Mouse (Mus musculus) granulocyte monocyte progenitor cell, adult 5-6 weeks (primary cell): ENCODE data around the gene BC067074. TPM values are rescaled to one million over a fixed set of nuclear protein-coding genes. Genes with fewer than 3 reads are reported as not detected.
A peak's percentile ranks its signal among the peaks of the same experiment; 100 is the strongest.

Experiments
- ATAC-seq: replicated peaks from 2 replicates; pipeline ENCODE4 v1.8.0; 2016; ENCODE audit warnings: mild to moderate bottlenecking, moderate TSS enrichment, inconsistent platforms; ENCODE audit not compliant: poor library complexity, severe bottlenecking
- total RNA-seq, 2 experiments: library from RNA; stranded (forward) in 1 of 2; stranded (reverse) in 1 of 2; fragments of 200-712, 200-1000 nt in 1 of 2; fragments of >200 nt in 1 of 2; fragmentation: Nextera tagmentation in 1 of 2; gene quantifications; 2 replicates each; pipeline ENCODE4 v1.2.3; 2014 to 2017

BC067074 gene
- total RNA-seq, 2 experiments from 2014 or later: not detected

DNA sequence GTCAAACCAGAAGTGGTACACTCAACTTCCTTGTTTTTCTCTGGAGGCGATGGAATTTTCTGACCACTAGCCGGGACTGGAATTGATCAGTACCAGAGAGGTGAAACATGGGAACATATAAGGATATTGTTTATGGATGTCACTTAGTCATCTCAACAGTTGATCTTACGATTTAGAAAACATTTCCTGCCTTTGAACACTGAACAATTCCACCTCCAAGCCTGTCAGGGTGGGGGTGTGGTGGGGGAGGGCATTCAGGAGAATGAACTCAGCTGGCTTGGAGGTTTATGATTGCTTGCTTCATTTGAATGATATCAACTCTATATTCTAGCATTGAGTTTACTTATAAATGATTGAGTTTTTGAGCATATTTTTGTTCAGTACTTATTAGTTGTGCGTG lies 13.6 kb downstream of the BC067074 start:
- no peak for ATAC-seq

DNA sequence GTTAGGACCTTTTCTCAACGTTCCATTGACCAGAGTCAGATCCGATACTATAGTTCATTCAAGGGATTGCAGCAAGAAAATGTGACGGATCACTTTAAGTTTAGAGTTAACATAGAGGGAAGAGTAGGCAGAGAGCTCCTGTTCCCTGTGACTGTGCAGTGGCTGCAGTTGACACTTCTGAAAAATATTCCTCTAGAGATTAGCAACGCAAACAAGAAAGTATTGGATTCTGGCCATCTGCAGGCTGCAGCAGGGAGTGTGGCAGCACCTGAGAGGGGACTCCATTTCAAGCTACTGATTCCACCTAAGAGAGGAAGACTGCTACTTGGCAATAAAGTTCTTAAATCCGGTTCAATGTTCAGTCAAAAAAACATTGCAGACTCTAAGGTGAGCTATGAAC lies 26.6 kb downstream of the BC067074 start:
- no peak for ATAC-seq

DNA sequence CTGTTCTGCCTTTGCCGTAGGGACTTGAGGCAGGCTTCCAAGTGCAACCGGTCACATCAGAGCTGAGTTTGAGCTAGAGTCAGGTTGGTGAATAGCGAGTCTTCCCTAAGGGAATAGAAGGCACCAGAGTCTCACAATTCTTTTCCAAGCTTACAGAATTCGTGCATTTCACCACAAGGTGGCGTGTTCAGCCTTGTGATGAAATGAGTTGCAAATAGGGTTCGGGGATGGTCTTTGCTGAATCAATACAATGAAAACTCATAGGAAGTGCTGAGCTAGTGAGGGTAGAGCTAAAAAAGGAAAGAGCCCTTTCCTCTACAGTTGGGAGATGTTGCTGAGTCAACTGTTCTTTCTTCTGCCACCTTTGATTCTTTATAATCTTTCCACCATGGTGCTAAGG lies 29.0 kb downstream of the BC067074 start:
- peak; percentile 82 for ATAC-seq

DNA sequence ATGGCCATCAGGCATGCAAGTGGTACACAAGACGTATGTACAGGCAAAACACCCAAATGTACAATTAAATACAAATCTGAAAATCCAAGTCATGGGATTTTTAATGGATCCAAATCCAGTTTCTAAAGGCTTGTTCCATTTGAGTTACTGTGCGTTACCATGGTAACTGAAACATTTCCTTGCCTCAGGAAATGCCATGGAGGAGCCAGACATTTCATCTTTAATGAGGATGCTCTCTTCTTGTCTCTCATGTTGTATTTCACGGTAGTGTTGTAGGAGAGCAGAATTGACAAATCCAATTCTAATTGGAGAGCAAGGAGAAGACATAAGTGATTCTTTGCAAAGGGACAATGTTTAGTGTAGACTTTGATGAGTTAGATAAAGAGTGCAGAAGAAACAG lies 31.3 kb downstream of the BC067074 start:
- no peak for ATAC-seq

DNA sequence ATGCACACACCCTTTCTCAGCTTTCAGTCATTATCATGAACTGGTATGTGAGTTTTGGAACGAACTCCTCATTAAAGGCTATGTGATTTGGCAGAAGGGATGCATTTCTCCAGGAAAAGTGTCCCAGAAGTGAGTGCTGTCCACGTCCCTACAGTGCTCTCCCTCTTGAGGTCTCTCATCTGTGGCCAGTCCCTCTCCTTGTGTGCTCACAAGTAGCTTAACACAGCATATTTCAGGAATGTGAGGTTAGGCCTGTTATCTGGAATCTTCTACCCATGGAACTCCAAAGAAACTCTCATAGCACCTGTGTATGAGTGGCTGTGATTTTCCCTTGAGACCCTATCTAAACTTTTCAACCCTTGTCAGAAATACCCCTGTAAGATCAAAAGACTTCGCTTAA lies 32.7 kb downstream of the BC067074 start:
- no peak for ATAC-seq

DNA sequence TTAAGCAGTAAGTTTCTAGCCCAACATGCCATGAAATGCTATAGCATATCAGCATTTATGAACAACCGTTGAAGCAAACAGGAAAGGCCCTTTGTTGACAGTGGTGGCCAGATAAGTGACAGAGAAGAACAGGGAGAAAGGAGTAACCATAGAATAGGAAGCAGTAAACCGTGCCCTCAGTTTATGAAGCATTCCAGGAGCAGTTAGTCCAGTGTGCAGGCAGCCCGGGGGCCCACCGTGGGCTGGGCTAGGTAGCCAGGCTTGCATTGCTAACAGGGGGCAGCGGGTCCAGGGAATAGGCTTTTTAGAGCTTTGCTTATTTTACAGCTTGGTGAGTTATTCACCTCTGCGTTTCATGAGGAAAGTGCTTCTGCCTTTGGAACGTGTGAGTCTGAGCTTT lies 39.3 kb downstream of the BC067074 start:
- ATAC-seq: no peak

DNA sequence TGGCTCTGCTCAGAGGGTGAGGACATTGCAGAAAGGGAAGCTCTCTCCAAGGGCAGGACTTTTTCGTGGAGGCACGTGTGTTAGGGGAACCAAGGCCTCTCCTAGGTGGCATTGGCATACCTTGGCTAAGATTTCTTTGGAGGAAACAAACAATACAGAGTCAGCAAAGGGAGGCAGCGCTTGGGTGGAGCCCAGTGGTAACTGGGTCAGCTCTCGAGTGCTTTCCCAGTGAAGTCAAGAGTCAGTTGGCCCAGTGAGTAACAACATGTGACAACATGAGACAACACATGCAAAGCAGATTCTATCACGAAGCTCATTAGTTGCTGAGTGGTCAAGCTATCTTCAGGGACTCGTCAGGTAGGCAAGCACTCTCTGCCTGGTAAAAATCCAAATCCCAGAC lies 40.4 kb downstream of the BC067074 start:
- peak; percentile 35; the same call in 1 of the 2 replicates for ATAC-seq

DNA sequence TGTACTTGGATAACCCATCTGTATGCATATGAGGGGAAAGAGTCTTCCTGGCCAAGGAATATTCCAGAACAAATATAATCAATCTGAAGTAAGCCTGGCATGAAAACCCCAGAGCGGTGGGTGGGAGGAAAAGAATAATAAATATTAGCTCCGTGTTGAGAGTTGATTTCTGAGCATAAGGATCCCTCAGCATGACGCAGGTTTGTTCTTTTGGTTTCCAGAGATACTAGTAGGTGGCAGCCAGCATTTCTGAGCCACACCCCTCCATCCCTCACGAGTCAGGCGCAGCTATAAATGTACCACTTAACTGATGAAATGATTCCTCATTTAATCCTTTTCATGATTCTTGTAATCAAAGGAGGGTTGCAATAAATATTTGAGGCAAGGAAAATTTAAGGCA lies 41.0 kb downstream of the BC067074 start:
- ATAC-seq: no peak

DNA sequence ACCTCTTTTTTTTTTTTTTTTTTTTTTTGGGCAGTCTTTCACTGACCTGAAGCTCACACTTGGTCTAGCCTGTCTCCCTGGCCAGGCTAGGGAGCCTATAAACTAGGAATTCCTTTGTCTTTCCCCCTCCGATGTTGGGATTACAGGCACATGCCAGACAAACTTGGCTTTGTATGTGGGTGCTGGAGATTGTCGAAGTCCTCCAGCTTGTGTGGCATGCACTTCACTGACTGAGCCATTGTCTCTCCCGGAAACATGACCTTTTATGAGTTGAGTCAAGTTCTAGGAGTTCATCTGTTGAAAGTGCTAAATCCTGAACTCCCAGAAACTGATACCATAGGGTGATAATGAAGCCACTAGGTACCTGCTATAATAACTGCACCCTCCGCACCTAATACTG lies 41.8 kb downstream of the BC067074 start:
- no peak for ATAC-seq

DNA sequence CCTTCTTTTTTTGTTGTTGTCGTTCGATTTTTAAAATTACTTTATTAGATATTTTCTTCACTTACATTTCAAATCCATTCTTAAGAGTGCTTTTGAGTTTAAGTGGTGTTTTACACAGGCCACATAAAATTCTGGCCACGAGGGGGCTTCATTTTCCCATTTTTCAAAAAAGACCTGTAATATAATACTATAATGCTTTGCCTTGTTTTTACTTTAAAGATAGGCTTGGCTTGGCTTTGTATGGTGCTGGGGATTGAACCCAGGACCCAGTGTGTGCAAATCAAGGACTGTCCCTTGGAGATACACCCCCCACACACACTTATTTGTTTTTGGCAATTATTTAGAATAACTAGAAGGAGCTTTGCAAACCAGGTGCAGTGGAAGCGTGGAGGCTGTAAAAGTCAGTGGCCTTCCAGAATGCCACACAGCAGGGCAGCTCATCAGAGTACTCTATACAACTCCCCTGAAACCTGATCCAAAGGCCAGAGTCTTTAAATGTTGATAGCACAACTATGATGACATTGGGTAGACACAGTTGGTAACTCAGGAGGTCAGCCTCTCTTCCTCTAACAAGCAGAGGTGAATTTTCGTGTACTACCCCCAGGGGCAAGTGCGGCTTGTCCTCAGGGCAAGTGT lies 44.4 kb downstream of the BC067074 start:
- ATAC-seq: no peak

DNA sequence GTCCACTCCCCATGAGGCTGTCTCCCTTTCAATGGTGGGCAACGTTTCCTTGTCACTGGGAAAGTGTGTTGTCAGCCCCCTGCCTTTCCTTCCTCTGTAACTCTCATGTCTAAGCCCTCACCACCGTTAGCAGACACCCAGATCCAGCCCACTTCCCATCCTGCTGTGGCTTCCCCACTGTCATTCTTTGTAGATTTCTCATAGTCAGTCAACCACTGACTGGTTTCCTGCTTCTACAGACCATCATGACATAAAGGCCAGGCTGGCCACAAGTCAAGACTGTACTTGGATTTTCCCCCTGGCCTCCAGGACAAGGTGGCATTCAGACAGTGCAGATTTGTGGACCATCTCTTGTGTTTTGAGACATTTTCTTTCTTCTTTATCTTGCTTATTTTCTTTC lies 47.7 kb downstream of the BC067074 start:
- peak; percentile 89 for ATAC-seq

DNA sequence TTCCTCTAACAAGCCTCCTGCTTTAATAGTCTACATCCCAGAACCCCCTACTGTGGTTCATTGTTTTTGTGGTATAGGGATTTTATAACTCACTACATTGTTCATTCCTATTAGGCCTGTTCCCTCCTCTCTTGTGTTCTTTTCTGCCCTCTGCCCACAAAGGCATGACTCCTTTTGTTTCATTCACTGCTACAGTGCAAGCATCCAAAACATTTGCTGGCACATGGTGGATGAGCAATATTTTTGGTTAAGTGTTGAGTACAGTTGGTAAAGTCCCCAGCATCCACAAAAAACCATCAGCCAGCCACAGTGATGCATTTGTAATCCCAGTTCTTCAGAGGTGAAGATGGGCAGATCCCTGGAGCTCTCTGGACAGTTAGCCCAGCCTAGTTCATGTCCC lies 48.2 kb downstream of the BC067074 start:
- no peak for ATAC-seq

DNA sequence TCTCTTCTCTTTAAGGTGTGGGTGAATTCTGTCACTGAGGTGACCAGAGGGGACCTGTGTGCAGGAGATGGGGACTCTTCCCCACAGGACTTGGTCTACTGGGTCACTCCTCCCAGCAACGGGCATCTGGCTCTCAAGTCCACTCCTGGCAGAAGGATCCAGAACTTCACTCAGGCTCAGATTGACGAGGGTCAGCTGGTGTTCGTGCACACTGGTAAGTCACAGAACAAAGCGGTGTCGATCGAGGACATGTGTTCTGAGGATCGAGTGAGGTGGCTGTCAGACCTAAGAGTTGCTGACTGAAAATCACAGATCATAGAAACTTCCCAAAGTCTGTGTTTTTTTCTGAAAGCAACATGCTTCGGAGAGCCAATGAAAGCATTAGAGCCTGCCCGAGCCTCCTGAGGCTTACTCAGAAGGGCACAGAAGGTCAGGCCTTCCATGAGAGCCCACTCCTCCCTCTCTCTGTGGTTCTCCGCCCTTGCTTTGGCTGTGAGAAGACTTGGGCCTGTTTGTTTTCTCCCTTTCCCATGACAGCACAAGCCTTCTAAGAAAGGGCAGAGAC lies 49.5 kb downstream of the BC067074 start:
- ATAC-seq: no peak

DNA sequence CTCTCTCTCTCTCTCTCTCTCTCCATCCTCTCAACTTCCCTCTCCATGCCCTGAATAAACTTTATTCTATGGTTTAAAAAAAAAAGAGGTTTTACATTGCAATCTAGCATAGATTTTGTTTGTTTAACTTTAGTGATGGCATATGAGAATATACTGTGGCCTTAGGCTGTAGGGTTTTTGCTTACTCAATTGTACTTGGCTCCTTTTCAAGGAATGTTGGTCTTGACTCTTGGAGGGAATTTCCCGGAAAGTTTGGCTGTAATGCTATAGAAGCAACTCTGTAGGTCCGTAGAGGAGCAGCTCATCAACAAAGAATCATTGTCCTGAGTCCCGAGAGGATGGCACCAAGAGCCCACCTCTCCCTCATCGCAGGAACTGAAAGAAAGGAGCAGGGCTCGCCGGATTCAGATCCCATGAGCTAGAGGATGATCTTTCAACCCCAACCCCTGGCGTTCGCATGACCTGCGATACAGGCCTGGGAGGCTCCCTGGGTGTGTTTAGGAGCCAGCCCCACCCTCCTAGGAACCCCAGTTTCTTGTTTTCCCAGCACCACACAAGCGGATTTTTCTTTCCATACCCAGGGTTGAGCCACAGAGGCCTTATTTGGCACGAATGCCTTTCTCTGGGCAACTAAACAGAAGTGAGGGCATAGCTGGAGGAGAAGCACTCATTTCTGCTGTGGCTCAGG lies 57.9 kb downstream of the BC067074 start:
- ATAC-seq: no peak

DNA sequence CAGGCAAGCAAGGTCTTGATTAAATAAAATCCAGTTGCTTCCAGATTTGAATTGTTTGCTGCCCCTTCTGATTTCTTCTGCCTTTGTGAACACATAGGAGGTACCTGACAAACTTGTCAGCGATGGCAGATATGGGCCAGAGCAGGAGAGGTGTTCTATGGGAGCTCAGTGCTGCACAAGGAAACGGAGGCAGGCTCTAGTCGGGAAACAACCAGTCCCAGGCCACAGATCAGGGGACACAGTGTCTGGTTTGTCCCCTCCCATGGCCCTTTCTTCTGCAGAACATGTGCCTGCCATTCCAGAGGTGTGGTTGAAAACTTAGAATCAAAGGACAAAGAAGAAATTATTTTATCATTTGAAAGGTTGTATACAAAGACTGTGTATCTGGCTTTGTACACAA lies 60.6 kb downstream of the BC067074 start:
- ATAC-seq: no peak

DNA sequence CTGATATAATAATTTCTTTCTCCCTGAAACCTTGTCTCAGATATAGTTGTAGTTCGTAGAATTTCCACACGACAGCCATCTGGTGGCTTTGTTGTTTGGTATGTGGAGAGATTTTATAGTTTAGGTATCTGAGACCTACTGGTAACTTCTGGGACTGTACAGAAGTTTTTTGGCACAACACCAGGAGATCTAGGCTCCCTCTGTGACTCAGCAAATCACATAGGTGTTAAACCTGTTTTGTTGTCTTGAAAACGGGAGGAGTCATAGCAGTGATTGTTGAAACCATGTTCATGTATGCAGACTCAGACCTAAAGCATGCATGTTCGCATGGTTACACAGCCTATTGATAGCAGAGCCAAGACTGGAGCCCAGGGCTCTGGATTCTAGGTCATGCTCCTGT lies 61.0 kb downstream of the BC067074 start:
- ATAC-seq: no peak

DNA sequence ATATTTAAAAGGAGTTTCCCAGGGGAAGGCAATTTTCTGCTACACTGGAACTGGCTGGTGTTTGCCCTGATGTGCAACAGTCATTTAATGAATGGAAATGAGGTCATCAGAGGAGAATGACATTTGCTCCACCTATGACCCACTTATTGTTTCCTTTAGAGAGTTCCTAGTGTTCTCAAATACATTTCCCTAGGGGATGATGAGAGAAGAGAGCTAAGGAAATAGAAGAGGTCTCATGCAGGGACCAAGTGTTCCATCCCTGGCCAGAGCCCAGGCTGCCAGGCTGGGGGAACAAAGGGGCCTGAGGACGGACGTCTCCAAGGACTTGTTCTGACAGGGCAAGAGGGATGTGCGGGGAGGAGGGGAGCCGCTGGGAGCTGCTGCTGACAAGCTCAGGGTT lies 62.1 kb downstream of the BC067074 start:
- no peak for ATAC-seq

DNA sequence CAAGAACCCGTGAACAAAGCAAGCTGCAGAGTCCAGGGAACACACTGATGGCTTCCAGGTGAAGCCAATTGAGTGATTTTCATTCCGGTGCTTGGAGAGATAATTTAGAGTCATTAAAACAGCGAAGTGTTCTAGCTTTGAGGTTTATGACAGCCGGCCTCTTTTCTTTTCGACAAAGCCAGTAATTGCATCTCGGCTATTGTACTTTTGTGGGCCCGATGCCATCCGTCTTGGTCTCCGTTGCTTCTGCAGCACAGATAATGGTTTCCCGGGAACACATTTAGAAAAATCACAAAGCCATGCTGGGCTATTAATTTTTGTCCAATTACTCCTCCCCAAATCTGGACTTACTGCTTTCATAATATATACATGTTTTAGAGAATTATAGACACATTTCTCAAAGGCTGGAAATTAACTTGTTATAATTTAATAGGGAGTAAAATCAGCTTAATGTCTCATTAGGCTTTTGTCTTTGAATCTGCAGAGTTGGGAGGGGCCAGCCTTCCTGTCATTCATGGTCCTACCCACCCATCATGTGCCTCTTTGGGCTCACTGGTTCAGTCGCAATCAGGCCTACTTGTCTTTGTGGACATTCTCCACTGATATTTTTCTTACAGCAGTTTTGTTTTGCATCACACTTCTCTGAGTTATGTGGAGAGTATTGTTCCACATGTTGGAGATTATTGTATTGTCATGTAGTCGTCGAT lies 64.6 kb downstream of the BC067074 start:
- ATAC-seq: no peak

DNA sequence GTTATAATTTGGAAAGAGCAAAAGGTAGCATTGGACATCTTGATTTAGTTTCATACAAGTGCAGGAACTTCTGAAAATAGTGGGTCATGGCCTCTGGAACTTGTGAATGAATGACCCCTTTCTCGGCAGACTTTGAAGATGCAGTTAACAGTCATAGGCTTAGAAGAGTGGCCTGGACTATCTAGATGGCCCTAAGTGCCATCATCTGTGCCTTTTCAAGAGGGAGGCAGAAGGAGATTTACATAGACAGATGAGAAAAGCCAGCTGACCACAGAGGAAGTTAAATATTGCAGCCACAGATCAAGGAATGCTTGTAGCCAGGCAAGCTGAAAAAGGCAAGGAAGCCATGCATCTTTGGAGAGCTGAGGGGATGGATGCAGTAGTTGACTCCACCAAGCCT lies 66.7 kb downstream of the BC067074 start:
- no peak for ATAC-seq

DNA sequence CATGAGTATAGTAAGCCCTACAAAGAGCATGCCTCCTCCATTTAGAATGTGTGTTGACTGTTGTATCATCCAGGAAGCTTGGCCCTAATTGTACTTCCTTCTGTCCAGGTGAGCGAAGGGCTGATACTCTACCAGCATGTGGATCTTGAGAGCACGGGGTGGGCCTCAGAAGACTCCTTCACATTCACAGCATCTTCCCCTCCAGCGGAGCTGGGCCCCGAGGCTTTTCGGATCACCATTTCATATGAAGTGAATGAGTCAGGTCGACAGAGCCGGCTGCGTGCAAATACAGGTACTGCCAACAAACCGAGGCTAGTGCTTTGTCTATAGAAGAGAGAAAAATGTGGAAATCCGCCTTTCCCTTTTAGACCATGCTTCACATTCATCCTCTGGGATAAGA lies 73.0 kb downstream of the BC067074 start:
- ATAC-seq: no peak

DNA sequence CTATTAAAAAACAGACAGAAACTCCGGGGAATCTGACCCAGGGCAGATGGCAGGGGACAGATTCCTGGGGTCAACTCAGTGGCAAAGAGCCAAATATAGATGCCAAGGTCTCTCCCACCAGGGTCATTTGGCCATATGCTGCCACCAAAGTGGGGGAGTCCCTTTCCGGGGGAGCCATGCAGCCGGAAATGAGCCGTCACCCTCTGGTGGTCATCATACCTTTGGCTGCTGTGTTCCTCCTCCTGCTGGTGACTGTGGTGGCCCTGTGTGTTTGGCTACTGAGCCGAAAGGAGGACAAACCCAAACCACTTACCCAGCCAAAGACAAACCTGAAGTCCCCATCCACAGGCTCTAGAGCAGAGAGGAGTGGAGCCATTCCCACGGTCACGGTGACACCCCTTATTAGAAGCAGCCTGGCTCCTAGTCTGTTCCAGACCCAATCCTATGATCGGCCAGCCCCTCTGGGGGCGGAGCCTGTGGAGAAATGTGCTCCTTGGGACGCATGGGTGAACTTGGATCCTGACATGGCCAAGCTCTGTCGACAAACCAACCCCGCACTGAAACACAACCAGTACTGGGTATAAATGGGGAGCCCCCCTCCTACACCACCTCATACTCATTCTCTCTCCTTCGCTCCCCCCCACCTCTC lies 76.1 kb downstream of the BC067074 start:
- ATAC-seq: no peak
